Mouse (Mus musculus): ENCODE measurements at regions not wholly inside any gene's neighbourhood (a gene's known extent, or its start where the extent isn't known, plus 50 kb on each side); places are given as distances from the start of the nearest gene placed in this dataset.
"Not testable (repeated sequence)": the region's sequence is repeated elsewhere in the genome, so short reads cannot be mapped to it uniquely, and the experiment has no call there.

GRCm38 (mm10) chr10:70828217-70828616, 172.5 kb upstream of the Phyhipl start:
- H3K9ac ChIP-seq (ENCODE audit: low read depth, low read length), result no peak overlapping the region
- H3K4me3 ChIP-seq (ENCODE audit: low read depth, low read length), result no peak overlapping the region
- H3K27me3 ChIP-seq (ENCODE audit: control insufficient read depth, insufficient read depth, low read length), result no peaks in the 10 kb centered on the region
- no peaks in the 10 kb centered on the region for H3K9me3 ChIP-seq (replicated peaks; ENCODE audit: control insufficient read depth, low read length)
- H3K36me3 ChIP-seq (ENCODE audit: control insufficient read depth, insufficient read depth, low read length), result no peaks in the 10 kb centered on the region
- 53% methylated on average over 4 of the region's 4 CpGs for WGBS (ENCODE audit: insufficient replicate concordance)
- H3K4me2 ChIP-seq, result no peak overlapping the region
- no peaks in the 10 kb centered on the region for H3K4me1 ChIP-seq (ENCODE audit: control insufficient read depth, insufficient read depth, low read length)
- no peak overlapping the region for H3K27ac ChIP-seq (ENCODE audit: low read depth, low read length)
- ATAC-seq (replicated peaks; ENCODE audit: insufficient number of reproducible peaks, low FRiP score, low TSS enrichment), result no peak

GRCm38 (mm10) chr10:70827522-70827921, 171.8 kb upstream of the Phyhipl start:
- not testable (repeated sequence) for H3K4me1 ChIP-seq (ENCODE audit: control insufficient read depth, insufficient read depth, low read length); H3K4me2 ChIP-seq; H3K36me3 ChIP-seq (ENCODE audit: control insufficient read depth, insufficient read depth, low read length); H3K9ac ChIP-seq (ENCODE audit: low read depth, low read length); H3K27me3 ChIP-seq (ENCODE audit: control insufficient read depth, insufficient read depth, low read length); H3K9me3 ChIP-seq (replicated peaks; ENCODE audit: control insufficient read depth, low read length); H3K4me3 ChIP-seq (ENCODE audit: low read depth, low read length); ATAC-seq (replicated peaks; ENCODE audit: insufficient number of reproducible peaks, low FRiP score, low TSS enrichment); H3K27ac ChIP-seq (ENCODE audit: low read depth, low read length)
- 89% methylated on average over 2 of the region's 2 CpGs for WGBS (ENCODE audit: insufficient replicate concordance)

GRCm38 (mm10) chr10:70826706-70827105, 170.9 kb upstream of the Phyhipl start:
- Histone ChIP-seq H3K9ac (ENCODE audit: low read depth, low read length) (no peak overlapping the region), H3K4me3 (ENCODE audit: low read depth, low read length) (no peak overlapping the region), H3K9me3 (replicated peaks; ENCODE audit: control insufficient read depth, low read length) (no peaks in the 10 kb centered on the region), H3K27ac (ENCODE audit: low read depth, low read length) (no peak overlapping the region), H3K27me3 (ENCODE audit: control insufficient read depth, insufficient read depth, low read length) (no peaks in the 10 kb centered on the region), H3K36me3 (ENCODE audit: control insufficient read depth, insufficient read depth, low read length) (no peaks in the 10 kb centered on the region), H3K4me1 (ENCODE audit: control insufficient read depth, insufficient read depth, low read length) (no peaks in the 10 kb centered on the region), H3K4me2 (no peak overlapping the region)
- no peak for ATAC-seq (replicated peaks; ENCODE audit: insufficient number of reproducible peaks, low FRiP score, low TSS enrichment)
- 76% methylated on average over 7 of the region's 7 CpGs for WGBS (ENCODE audit: insufficient replicate concordance)

- no peaks in the 10 kb centered on the region for H3K9me3 ChIP-seq (replicated peaks; ENCODE audit: control insufficient read depth, low read length)
- WGBS (ENCODE audit: insufficient replicate concordance), result 70% methylated on average over 4 of the region's 4 CpGs
- no peak for ATAC-seq (replicated peaks; ENCODE audit: insufficient number of reproducible peaks, low FRiP score, low TSS enrichment)
- H3K27ac ChIP-seq (ENCODE audit: low read depth, low read length), result no peak overlapping the region
- H3K27me3 ChIP-seq (ENCODE audit: control insufficient read depth, insufficient read depth, low read length), result no peaks in the 10 kb centered on the region
- H3K4me3 ChIP-seq (ENCODE audit: low read depth, low read length), result no peak overlapping the region
- H3K9ac ChIP-seq (ENCODE audit: low read depth, low read length), result no peak overlapping the region
- no peak overlapping the region for H3K4me2 ChIP-seq
- H3K4me1 ChIP-seq (ENCODE audit: control insufficient read depth, insufficient read depth, low read length), result no peaks in the 10 kb centered on the region
- no peaks in the 10 kb centered on the region for H3K36me3 ChIP-seq (ENCODE audit: control insufficient read depth, insufficient read depth, low read length)
These were observed 169.7 kb upstream of the Phyhipl start for GRCm38 (mm10) chr10:70825451-70825850.

- ATAC-seq (replicated peaks; ENCODE audit: insufficient number of reproducible peaks, low FRiP score, low TSS enrichment), result no peak
- Histone ChIP-seq H3K36me3 (ENCODE audit: control insufficient read depth, insufficient read depth, low read length) (no peaks in the 10 kb centered on the region), H3K9me3 (replicated peaks; ENCODE audit: control insufficient read depth, low read length) (no peaks in the 10 kb centered on the region), H3K9ac (ENCODE audit: low read depth, low read length) (no peak overlapping the region), H3K4me2 (no peak overlapping the region), H3K4me1 (ENCODE audit: control insufficient read depth, insufficient read depth, low read length) (no peaks in the 10 kb centered on the region), H3K27ac (ENCODE audit: low read depth, low read length) (no peak overlapping the region), H3K27me3 (ENCODE audit: control insufficient read depth, insufficient read depth, low read length) (no peaks in the 10 kb centered on the region), H3K4me3 (ENCODE audit: low read depth, low read length) (no peak overlapping the region)
- 86% methylated on average over 5 of the region's 5 CpGs for WGBS (ENCODE audit: insufficient replicate concordance)
These were observed 168.7 kb upstream of the Phyhipl start for GRCm38 (mm10) chr10:70824461-70824860.

- 77% methylated on average over 2 of the region's 2 CpGs for WGBS (ENCODE audit: insufficient replicate concordance)
These were observed 164.2 kb upstream of the Phyhipl start for GRCm38 (mm10) chr10:70819951-70820350.

GRCm38 (mm10) chr10:70814354-70815131, 158.8 kb upstream of the Phyhipl start:
- H3K4me2 ChIP-seq, result no peak overlapping the region
- H3K27ac ChIP-seq (ENCODE audit: low read depth, low read length), result no peak overlapping the region
- no peak for ATAC-seq (replicated peaks; ENCODE audit: insufficient number of reproducible peaks, low FRiP score, low TSS enrichment)
- no peaks in the 10 kb centered on the region for H3K27me3 ChIP-seq (ENCODE audit: control insufficient read depth, insufficient read depth, low read length)
- no peak overlapping the region for H3K9ac ChIP-seq (ENCODE audit: low read depth, low read length)
- no peak overlapping the region for H3K4me3 ChIP-seq (ENCODE audit: low read depth, low read length)
- H3K9me3 ChIP-seq (replicated peaks; ENCODE audit: control insufficient read depth, low read length), result no peaks in the 10 kb centered on the region
- H3K4me1 ChIP-seq (ENCODE audit: control insufficient read depth, insufficient read depth, low read length), result no peaks in the 10 kb centered on the region
- no peaks in the 10 kb centered on the region for H3K36me3 ChIP-seq (ENCODE audit: control insufficient read depth, insufficient read depth, low read length)
- 62% methylated on average over 15 of the region's 15 CpGs for WGBS (ENCODE audit: insufficient replicate concordance)

More at GRCm38 (mm10) chr10:70819951-70820350, 164.2 kb upstream of the Phyhipl start:
- Histone ChIP-seq H3K4me2 (no peak overlapping the region), H3K4me3 (ENCODE audit: low read depth, low read length) (no peak overlapping the region), H3K9me3 (replicated peaks; ENCODE audit: control insufficient read depth, low read length) (no peaks in the 10 kb centered on the region), H3K27ac (ENCODE audit: low read depth, low read length) (no peak overlapping the region), H3K27me3 (ENCODE audit: control insufficient read depth, insufficient read depth, low read length) (no peaks in the 10 kb centered on the region), H3K4me1 (ENCODE audit: control insufficient read depth, insufficient read depth, low read length) (no peaks in the 10 kb centered on the region), H3K9ac (ENCODE audit: low read depth, low read length) (no peak overlapping the region), H3K36me3 (ENCODE audit: control insufficient read depth, insufficient read depth, low read length) (no peaks in the 10 kb centered on the region)
- ATAC-seq (replicated peaks; ENCODE audit: insufficient number of reproducible peaks, low FRiP score, low TSS enrichment), result no peak

GRCm38 (mm10) chr10:70809411-70809810, 153.6 kb upstream of the Phyhipl start:
- Histone ChIP-seq H3K4me2 (no peak overlapping the region), H3K27ac (ENCODE audit: low read depth, low read length) (no peak overlapping the region), H3K9me3 (replicated peaks; ENCODE audit: control insufficient read depth, low read length) (no peaks in the 10 kb centered on the region), H3K36me3 (ENCODE audit: control insufficient read depth, insufficient read depth, low read length) (no peaks in the 10 kb centered on the region), H3K4me1 (ENCODE audit: control insufficient read depth, insufficient read depth, low read length) (no peaks in the 10 kb centered on the region), H3K9ac (ENCODE audit: low read depth, low read length) (no peak overlapping the region), H3K27me3 (ENCODE audit: control insufficient read depth, insufficient read depth, low read length) (no peaks in the 10 kb centered on the region), H3K4me3 (ENCODE audit: low read depth, low read length) (no peak overlapping the region)
- ATAC-seq (replicated peaks; ENCODE audit: insufficient number of reproducible peaks, low FRiP score, low TSS enrichment), result no peak
- 70% methylated on average over 3 of the region's 3 CpGs for WGBS (ENCODE audit: insufficient replicate concordance)

- WGBS (ENCODE audit: insufficient replicate concordance), result 50% methylated on average over 9 of the region's 9 CpGs
These were observed 151.1 kb upstream of the Phyhipl start for GRCm38 (mm10) chr10:70806786-70807385.

More at GRCm38 (mm10) chr10:70806786-70807385, 151.1 kb upstream of the Phyhipl start:
- Histone ChIP-seq H3K27ac (ENCODE audit: low read depth, low read length) (no peak overlapping the region), H3K4me2 (no peak overlapping the region), H3K27me3 (ENCODE audit: control insufficient read depth, insufficient read depth, low read length) (no peaks in the 10 kb centered on the region), H3K9me3 (replicated peaks; ENCODE audit: control insufficient read depth, low read length) (no peaks in the 10 kb centered on the region), H3K4me3 (ENCODE audit: low read depth, low read length) (no peak overlapping the region), H3K4me1 (ENCODE audit: control insufficient read depth, insufficient read depth, low read length) (no peaks in the 10 kb centered on the region), H3K36me3 (ENCODE audit: control insufficient read depth, insufficient read depth, low read length) (no peaks in the 10 kb centered on the region), H3K9ac (ENCODE audit: low read depth, low read length) (no peak overlapping the region)
- ATAC-seq (replicated peaks; ENCODE audit: insufficient number of reproducible peaks, low FRiP score, low TSS enrichment), result no peak
